Mouse (Mus musculus) heart, postnatal 36 days (tissue): ENCODE measurements around the gene Maml2. TPM values are rescaled to one million over a fixed set of nuclear protein-coding genes. Genes with fewer than 3 reads are reported as not detected.

Source experiments
- DNase-seq, 2 experiments: peaks; one replicate each; pipeline ENCODE4 v3.0.0; 2021 to 2022
- intact Hi-C: fragments of 180-260 bp; cut with DNase I; formaldehyde crosslinking; loops from one replicate; pipeline ENCODE4 v1.15.1; 2025
- total RNA-seq, 2 experiments: library from RNA; stranded (reverse); gene quantifications; 2 replicates each; pipeline ENCODE4 v1.2.3; 2021

Maml2 gene
- total RNA-seq, 2 experiments from 2014 or later, result 6.0 to 6.2 TPM

DNA sequence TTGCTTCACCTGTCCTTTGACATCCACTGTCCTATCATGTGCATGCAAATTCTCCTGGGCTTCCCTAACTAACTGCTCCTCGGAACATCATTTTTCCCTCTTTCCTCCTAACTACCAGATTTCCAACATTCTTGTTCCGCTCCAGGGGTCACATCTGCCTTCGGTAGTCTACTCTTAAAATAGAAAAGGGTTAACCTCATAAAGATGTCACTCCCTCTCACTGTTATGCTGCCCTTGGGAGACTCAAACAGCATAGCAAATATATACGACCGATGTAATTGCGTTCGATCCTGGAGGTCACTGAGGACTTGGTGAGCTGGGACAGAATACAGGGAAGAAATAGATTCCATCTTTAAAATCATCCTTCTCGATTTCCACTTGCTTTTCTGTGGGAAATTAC, 11.0 kb downstream of the Maml2 start:
- intact Hi-C loops, result no loop called here
- DNase-seq, result no peak

DNA sequence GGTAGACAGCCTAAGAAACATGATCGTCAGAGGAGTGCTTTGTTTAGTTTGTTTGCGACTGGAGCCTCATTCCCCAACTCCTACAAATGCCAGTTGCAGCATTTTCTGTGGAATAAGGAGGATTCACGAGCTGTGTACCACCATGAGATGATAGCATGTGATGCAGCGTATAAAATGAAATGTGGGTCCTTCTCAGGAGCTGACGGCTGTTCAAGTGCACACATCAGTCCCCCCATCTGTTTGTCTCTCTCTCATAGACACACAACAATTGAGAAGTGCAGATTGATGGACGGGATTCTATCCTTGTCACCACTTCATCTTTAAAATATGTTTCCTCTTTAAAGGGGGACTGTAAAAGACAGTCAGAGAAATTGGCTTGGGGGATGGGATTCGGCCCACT, 12.1 kb downstream of the Maml2 start:
- DNase-seq, result no peak
- intact Hi-C loops, result no loop called here

DNA sequence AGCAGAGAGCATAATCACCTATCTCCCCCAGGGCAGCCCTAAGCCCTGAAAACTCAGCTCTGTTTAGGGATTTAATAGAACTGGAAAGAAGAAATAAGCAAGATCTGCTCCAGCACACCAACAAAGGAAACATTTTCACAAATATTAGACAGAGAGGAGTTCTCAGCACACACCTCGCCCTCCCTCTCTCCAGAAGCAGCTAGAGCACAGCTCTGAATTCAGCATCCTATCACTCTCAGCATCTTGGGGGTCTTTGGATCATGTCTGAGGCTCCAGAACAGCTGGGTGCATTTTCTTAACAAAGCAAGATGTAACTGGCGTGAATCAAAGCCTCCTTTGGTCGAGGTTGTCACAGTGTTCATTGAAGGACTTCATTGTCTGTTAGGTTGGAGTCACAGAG, 12.5 kb downstream of the Maml2 start:
- DNase-seq, result no peak
- intact Hi-C loops, result no loop called here

DNA sequence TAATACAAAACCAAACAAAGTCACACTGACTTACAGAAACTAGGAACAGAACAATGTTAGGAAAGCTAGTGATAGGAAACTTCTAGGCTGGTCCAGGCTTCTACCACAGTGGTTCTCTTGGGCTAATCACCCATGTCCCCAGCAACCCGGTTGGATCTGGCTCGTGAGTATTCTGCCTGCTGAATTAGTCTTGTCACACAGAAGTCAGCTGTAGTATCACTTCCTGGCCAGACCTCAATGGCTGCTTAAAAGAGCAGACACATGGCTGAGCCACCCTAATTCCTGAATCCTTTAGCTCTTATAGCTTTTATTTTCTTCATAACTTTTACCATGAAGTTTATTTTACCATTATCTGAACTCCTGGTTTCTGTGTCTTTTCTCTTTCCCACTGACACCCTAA, 13.3 kb downstream of the Maml2 start:
- DNase-seq, result no peak
- intact Hi-C loops, result no loop called here

DNA sequence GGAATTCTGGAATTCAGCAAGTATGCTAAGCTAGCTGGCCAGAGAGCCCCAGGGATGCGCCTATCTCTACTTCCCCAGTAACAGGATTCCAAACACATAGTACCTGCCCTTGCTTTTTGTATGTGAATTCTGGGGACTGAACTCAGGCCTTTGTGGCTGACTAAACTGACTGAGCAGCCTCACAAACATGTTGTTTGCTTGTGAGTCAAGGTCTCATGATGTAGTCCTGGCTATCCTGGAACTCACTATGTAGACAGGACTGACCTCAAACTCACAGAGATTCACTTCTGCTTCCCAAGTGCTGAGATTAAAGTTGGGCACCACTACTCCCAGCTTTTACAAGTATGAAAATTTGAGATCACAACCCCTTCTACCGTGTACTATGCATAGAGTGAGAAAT, 16.2 kb downstream of the Maml2 start:
- intact Hi-C loops, result no loop called here
- no peak for DNase-seq

DNA sequence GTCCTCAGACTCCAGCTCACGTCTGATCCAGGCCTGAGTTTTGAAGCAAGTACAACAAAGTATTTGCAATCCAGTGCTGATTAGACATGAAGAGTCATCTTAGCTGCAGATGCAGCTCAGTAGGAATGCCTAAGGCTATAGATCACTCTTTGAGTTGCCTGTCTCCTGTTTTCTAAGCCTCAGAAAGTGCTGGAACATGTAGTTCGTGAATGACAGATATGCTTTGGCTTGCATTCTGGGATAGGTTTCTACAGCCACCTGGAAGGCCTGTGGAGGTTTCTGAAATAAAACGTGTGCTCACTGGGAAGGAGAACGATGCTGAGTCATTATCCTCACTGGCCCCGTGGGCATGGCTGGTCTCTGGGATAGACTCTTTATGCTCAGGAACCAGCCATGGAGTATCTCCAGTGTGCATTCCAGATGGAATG, 16.8 kb downstream of the Maml2 start:
- intact Hi-C loops, result no loop called here
- no peak for DNase-seq

DNA sequence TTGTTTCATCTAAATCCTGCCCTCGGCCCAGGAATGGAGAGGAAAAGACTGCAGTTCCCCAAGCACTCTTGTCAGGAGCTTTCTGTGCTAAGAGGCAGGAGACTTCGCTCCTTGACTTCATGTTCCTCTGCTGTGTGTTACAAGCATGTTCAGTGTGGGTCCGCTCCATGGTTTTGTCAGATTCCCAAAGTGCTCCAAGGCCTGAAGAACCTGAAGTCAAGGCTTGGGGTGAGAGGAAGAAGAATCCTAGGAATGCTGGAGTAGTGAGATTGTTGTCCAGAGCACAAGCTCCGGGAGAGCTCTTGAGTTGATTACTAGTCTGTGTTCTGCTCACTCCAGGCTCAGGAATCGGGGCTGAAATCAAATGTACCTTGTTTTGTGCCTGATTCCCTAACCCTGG, 17.6 kb downstream of the Maml2 start:
- intact Hi-C loops, result no loop called here
- DNase-seq, result no peak

DNA sequence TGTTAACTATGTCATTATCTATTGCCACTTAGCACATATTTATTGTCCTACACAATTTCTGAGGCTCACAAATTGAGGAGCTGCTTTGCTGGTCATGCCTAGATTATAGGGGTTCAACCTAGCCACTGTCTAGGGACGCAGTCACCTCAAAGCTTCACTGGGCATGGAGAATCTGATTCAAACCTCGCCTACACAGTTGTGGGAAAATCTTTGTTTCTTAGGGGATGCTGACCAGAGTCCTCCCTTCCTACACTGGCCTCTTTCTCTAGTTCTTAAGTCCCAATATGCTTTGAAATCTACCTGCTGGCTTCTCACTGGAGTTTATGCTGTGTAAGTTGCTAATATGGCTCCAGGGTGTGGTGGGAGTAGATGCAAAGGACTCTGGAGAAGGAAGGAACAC, 21.8 kb downstream of the Maml2 start:
- intact Hi-C loops, result no loop called here
- DNase-seq, result no peak

DNA sequence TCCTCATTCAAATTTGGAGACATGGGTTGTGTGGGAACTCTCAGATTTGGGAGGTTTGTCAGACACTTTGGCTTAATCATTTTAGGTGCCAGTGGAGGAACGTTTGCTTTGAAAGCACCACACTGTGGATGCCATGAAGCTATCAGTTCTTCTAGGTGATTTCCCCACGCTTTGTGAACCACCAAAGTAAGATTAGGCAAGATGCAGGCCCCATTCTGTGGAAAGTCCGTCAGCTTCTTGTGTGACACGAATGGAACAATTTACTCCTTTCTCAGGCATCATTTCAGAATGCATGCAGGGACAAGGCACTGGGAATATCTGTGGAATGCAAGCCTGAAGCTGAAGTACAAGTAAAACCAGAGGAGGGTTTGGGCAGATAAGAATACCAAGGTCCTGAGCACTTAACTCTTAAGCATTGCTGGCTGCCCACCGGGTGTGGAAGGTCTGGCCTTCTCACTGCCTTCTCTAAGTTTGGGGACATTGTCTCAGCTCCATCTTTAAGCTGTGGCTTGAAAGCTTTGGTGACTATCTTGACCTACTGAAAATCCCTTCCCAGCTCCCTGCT, 23.1 kb downstream of the Maml2 start:
- intact Hi-C loops, result no loop called here
- no peak for DNase-seq

DNA sequence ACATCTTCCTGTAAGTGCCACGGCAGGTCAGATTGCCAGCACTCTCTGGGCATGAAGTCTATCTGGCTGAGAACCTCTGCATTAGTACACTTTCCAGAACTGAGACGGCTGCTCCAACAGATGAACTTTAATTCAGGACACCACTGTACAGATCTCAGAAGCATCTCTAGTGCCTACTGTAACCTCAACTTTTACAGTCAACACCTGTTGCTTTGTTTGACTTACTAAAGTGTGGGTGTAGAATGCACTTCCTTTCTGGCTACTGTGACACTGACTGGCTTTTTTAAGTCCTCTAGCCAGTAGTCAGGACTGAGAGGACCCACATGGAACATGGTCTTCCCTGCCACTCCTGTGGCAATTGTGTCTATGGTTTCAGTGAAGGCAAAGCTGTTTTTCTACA, 25.3 kb downstream of the Maml2 start:
- no peak for DNase-seq
- intact Hi-C loops, result no loop called here

DNA sequence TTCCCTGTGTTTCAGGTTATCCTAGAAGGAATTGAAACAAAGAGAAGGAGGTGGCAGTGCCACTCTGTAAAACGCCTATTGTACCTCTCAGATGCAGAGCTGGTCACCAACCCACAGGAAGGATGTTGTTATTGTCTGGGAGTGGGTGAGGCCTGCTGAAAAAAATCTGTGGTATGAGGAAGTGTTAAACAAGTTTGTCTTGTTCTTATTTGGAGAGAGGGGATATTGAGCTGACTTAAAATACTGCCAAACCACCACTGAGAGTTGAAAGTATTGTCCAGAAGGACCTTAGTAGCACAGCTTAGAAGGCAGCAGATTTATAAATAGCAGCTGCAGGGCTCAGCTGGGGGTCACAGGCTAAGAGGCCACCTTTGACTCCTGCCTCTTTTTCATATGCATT, 25.9 kb downstream of the Maml2 start:
- peak in 1 of 2 experiments; percentile 16 for DNase-seq

DNA sequence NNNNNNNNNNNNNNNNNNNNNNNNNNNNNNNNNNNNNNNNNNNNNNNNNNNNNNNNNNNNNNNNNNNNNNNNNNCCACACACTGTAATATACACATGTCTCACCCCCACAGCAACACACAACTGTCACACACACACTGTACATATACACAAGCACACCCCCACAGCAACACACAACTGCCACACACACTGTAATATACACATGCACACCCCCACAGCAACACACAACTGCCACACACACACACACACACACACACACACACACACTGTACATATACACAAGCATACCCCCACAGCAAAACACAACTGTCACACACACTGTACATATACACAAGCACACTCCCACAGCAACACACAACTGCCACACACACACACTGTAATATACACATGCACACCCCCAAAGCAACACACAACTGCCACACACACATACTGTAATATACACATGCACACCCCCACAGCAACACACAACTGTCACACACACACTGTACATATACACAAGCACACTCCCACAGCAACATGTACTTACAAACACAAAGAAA, 116.5 kb downstream of the Maml2 start:
- intact Hi-C loops, result no loop called here
- no peak for DNase-seq

More for the DNA sequence above, 25.9 kb downstream of the Maml2 start:
- intact Hi-C loops, result no loop called here

DNA sequence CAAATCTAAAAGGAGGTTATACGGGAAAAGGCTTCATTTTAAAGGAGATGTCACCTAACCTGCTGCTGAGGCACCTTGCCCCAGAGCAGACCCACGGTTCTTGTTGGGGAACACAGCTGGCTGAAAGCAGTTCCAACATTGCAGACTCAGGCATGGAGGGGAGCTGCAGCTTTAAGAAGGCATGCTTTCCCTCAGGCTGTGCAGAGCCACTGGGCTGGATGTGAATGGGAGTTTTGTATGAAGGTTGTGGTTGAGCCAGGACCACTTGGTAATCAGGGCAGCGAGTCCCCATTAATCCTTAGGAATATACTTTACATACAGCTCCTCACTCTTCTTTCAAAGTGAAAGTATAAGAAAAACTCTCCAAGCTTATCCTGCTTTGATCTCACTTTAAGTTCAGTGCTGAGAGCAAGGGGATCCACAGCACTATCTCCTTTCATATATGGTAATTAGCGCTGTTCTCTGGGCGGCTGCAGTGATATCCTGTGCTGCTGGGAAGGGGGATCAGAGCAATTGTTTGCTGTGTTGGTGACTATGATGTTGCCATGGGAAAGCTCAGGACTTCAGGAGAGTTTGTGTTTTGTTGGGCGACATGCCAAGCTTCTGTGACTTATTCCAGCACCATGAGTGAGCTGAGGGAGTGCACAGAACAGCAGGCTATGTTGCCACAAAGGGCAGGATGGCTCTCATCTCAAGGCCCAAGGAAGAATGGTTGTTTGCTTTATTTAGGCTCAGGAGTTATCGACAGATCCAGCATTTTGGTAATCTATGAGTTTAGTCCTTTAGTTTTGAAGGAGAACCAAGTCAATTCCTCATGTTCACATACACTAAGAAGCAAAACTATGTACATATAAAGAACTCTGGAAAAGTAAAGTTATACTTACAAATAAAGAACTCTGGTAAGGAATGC, 127.5 kb downstream of the Maml2 start:
- intact Hi-C loops, result no loop called here
- peak; percentile 74 to 75 for DNase-seq

DNA sequence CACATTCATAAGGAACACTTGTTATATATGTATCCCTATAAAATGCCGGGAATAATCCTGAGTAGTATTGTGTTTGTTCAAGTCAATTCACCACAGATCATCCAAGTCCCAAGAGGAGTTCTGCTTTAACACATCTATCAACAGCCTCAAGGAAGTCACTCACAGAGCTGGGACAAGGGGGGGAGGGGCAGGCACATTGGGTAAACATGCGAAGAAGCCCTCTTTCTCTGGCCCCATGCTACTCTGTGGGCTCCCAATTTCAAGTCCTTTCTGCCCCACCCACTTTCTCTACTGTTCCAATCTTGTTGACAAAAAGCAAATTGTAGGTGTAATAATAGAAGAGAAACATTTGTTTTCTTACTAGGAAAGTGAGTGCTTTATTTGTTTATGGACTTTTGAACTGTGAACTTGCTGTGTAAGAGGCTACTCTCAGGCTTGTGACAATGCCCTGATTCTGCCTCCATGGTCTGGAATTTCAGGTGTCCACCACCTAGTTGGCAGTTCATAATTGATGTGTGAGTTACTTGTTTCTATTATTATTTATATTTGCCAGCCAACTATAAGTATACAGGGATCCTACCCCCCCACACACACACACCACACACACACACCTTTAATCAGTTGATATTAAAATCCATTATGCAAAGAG, 131.8 kb downstream of the Maml2 start:
- peak in 1 of 2 experiments; percentile 20 for DNase-seq
- intact Hi-C loops, result loop anchor here (2.0 kb wide), 1 partner anchor 39 kb away; no protein-coding TSS in a partner anchor

DNA sequence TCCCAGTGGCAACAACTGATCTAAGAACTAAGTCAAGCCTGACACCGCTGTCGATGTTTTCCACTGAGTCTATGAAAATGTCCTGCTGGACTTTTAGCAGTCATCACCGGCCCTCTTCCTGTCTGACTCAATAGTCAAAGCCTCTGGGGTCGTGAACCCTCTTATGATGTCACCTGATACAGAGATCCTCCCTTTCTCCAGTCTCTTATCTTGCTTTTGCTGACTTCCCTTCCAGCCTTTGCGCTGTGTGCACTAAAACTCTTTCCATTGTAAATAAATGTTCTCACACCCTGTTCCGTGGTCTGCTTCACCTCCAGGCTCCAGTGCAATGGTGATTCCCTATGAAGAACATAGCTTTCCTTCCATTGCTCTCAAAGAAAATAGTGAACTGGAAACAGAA, 132.5 kb downstream of the Maml2 start:
- intact Hi-C loops, result no loop called here
- DNase-seq, result peak in 1 of 2 experiments; percentile 29

DNA sequence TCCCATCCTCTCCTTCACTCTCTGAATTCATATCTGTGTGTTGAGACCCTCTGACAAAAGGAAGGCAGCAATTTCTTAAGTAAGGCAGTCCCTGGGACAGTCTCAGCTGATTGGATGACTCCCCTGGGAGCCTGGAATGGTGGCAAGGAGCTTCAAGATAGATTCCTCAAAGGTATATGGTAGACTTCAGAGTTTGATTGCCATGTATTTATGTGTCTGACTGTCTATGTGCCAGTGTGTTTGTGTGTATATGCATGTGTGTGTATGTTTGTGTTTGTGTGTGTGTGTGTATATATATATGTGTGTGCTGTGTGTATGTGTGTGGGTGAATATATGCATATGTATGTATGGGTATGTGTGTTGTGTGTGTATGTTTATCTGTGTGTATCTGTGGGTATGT, 133.0 kb downstream of the Maml2 start:
- intact Hi-C loops, result no loop called here
- DNase-seq, result no peak

DNA sequence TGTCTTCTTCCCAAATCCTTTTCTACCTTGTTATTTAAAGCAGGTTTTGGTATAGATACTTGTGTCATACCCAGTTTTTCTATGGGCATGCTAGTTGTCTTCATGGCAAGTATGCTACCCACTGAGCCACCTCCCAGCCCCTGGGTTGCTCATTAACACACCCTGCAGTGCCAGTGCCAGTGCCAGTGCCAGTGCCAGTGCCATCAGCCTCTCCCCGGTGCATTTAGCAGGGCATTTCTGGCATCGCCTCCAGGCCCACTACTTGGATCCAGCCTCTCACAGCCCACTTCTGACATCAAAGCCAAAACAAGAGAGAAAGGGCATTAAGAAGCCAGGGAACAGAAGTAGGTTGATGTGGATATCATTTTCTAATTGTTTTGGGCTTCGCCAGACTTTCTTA, 133.9 kb downstream of the Maml2 start:
- DNase-seq, result no peak
- intact Hi-C loops, result no loop called here

DNA sequence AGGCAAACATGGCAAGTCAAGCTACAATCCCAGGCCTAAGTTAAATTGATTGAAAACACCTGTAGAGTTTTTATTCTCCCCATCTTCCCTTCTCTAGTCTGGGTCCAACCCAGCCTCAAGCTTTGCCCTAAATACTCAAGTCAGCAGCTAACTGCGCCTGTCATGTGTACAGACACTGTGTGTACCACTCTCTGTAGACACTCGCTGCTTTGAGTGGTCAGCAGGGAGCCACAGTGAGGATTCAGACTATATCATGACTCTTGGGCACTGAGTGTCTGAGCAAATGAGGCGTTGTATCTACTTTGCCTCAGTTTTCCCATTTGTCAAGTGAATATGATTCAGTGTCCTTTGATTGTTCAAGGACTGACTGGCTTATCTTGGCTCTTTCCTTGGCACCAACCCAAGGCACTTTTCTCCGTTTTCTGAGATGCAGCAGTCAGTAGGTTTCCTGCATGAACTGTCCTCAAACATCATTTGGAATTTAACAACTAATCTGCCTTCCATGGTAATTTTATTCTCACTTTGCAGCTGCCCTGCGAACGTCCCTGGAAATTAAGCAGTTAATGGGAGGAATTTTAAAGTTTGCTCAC, 135.8 kb downstream of the Maml2 start:
- no peak for DNase-seq
- intact Hi-C loops, result no loop called here

DNA sequence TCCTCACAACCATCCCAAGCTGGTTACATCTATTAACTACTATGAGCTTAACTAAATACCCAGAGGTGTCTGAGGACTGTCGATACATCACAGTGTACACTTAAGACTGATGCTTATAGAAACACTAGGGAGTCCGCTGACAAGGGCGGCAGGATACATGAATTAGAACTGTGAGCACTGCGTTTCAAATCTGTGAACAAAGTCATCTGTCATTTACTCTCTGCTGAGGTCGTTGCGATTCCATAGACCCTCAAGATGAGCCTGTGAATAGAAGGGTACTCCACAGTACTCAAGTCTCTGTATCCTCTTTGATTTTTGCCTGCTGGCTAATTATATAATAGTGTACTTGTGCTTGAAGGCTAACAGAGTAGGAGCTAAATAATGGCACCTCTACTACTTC, 143.2 kb downstream of the Maml2 start:
- DNase-seq, result no peak
- intact Hi-C loops, result loop anchor here (5.0 kb wide), 1 partner anchor 211 kb away; no protein-coding TSS in a partner anchor

DNA sequence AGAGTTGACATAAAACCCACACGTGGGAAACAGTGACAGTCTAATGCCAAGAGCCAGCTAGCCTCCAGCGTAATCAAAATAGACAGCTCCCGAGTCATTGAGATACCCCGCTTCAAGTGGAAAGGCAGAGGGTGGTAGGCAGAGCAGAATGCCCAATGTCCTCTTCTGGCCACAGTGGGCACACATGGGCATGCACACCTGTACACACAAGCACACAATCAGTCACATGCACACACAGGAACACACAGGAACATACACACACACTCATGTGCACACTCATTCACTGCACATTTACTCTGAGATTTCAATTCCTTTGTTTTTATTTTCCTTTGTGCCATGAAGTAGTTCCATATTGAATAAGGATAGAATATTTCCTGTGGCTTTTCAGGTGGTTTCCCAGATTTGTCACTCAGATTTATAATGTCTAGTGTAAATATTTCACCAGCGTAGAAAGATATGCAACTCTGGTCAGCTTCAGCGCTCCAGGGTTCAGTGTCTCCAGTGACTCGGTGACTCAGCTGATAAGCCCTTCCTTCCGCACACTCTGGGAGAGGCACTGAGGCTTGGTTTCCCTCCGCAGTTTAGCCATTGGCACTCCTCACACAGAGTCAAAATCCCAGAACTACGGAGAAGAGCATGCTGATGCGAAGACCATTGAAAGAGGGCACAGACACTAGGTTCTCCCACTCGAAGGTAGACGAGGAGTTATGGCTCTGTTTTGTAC, 144.4 kb downstream of the Maml2 start:
- intact Hi-C loops, result loop anchor here (5.0 kb wide), 1 partner anchor 210 kb away; no protein-coding TSS in a partner anchor
- peak in 1 of 2 experiments; percentile 24 for DNase-seq
